Mouse (Mus musculus) NIH3T3 (cell line): ENCODE results near the gene Olfr50.

Experiments
- DNase-seq: peaks from one replicate; pipeline ENCODE4 v3.0.0-alpha.2; 2012; ENCODE audit warnings: low read depth

Olfr50 gene

GRCm38 (mm10) chr2:36790238-36790637, at the start of gene Olfr50:
TSS of gene Olfr50 (plus strand) at chr2:36790538.
- no peak for DNase-seq

GRCm38 (mm10) chr2:36783976-36784375, 6.4 kb upstream of the Olfr50 start, which contains the start of gene Olfr348:
TSS of gene Olfr348 (plus strand) at chr2:36784276.
- DNase-seq = no peak

GRCm38 (mm10) chr2:36816932-36817331, 26.6 kb downstream of the Olfr50 start, which contains the start of gene Olfr3:
TSS of gene Olfr3 (minus strand) at chr2:36817032.
- DNase-seq = no peak

- no peak for DNase-seq
Measured at GRCm38 (mm10) chr2:36846010-36846409, 55.7 kb downstream of the Olfr50 start, which contains the start of gene Olfr350. TSS of gene Olfr350 (plus strand) at chr2:36846310.
